Mouse (Mus musculus) cerebellum, adult 2 months (tissue): Measurements from ENCODE around the gene Gm45837. TPM values are rescaled to one million over a fixed set of nuclear protein-coding genes. Genes with fewer than 3 reads are reported as not detected.

Source experiments
- DNase-seq, 2 experiments: peaks; one replicate each; pipeline ENCODE4 v3.0.0; 2021
- H3K27ac ChIP-seq: fragments of 200-500 bp; 2 replicates; pipeline ENCODE4 v1.5.1; 2012; ENCODE audit warnings: low read length, control low read depth, inconsistent platforms; ENCODE audit not compliant: insufficient read depth
- H3K27me3 ChIP-seq: fragments of 200-500 bp; 2 replicates; pipeline ENCODE4 v1.6.1; 2012; ENCODE audit warnings: inconsistent platforms, mild to moderate bottlenecking, low read length, moderate library complexity; ENCODE audit not compliant: control insufficient read depth, insufficient read depth
- H3K4me1 ChIP-seq: fragments of 200-500 bp; 2 replicates; pipeline ENCODE4 v1.6.1; 2011; ENCODE audit warnings: low read length; ENCODE audit not compliant: control insufficient read depth, insufficient read depth
- H3K4me3 ChIP-seq: fragments of 200-500 bp; replicated peaks from 2 replicates; pipeline ENCODE3; 2011; ENCODE audit warnings: mild to moderate bottlenecking, low read depth, low read length, control low read depth; ENCODE audit not compliant: insufficient read depth
- CTCF ChIP-seq: fragments of 200-500 bp; IDR thresholded peaks from 2 replicates; pipeline ENCODE4 v1.5.1; 2011; ENCODE audit warnings: low read depth, mild to moderate bottlenecking, control low read depth, low read length, moderate library complexity, borderline replicate concordance; ENCODE audit not compliant: insufficient read depth
- POLR2A ChIP-seq: fragments of 200-500 bp; IDR thresholded peaks from 2 replicates; pipeline ENCODE4 v1.6.1; 2011; ENCODE audit warnings: low read length, control low read depth, borderline replicate concordance; ENCODE audit not compliant: insufficient read depth
- WGBS: fragments of 180-500 bp; shearing (Covaris S2); methylation state at CpG from one replicate; pipeline ENCODE4 v1.1.7; 2018; 5-methylcytosine and 5-hydroxymethylcytosine counted together
- polyA plus RNA-seq: library from polyadenylated mRNA; depleted of rRNA; stranded (reverse); fragments of >200 nt; gene quantifications from 2 replicates; pipeline ENCODE4 v1.2.3, GENCODE M21; 2012

The Gm45837 gene
- polyA plus RNA-seq, 1 experiment = 1.2 TPM

DNA sequence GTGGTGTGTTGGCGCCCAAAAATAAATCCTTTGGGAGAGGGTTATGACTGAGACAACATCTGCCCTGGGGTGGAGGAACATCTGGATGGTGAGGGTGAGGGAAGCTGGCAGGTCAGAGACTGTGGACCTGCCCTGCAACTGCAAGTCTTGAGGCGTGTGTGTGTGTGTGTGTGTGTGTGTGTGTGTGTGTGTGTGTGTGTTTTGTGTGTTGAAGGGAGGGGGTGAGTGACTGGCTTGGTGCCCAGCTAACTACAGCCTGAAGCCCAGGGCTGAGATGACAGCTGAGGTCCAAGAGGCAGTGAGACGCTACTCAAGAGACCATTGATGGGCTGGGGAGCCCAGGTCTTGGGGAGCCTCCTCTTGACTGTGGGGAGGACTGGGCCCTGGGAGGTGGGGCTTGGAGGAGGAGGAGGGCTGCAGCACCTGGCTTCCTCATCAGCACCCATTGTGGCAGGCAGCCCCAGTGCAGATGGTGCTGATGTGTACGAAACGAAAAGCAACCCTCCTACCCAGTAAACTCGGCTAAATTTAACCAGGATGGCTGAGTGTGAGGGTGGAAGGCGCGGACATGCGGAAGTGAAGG, 71.9 kb downstream of the Gm45837 start:
- Histone ChIP-seq H3K4me3 (no peak overlapping the region), H3K27ac (no peak overlapping the region), H3K4me1 (peaks cover 11% of the 10 kb centered on the region; the same call in 1 of the 2 replicates), H3K27me3 (no peaks in the 10 kb centered on the region; the same call in 1 of the 2 replicates)
- no peak for TF ChIP-seq CTCF
- no peak for TF ChIP-seq POLR2A
- DNase-seq = no peak
- WGBS = 61% methylated on average over 9 of the region's 9 CpGs

DNA sequence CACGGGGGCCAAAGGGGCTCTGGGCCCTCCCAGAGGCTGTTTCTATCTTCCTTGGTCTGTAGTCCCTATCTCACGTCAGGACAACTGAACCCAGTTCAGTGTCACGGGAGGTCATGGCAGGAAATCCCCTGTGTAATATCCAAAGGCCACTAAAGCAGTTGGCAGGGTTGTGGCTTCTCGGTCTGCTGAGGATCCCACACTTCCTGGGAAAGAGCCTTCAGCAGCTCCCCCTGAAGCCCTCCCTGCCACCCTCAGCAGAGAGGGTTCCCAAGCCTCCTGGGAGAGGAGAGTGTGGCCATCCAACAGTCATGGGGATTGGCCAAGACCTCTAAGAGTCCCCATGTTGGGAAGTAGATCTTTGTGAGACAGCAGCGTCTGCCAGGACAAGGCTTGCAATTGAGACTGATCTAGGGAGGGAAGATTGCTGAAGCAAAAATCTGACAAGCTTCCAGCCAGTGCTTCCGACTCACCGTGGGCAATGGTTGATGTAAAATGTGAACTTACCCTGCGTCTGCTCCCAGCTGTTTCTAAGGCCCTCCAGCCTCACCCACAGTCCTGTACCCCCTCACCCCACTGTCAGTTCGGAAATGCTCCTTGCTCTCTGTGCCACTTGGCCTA, 72.9 kb downstream of the Gm45837 start:
- DNase-seq = no peak
- WGBS = 55% methylated on average over 9 of the region's 9 CpGs
- TF ChIP-seq POLR2A (no peak), CTCF (no peak)
- Histone ChIP-seq H3K4me3 (no peak overlapping the region), H3K27me3 (no peaks in the 10 kb centered on the region; the same call in 1 of the 2 replicates), H3K4me1 (peaks cover 7% of the 10 kb centered on the region; the same call in 1 of the 2 replicates), H3K27ac (no peak overlapping the region)

DNA sequence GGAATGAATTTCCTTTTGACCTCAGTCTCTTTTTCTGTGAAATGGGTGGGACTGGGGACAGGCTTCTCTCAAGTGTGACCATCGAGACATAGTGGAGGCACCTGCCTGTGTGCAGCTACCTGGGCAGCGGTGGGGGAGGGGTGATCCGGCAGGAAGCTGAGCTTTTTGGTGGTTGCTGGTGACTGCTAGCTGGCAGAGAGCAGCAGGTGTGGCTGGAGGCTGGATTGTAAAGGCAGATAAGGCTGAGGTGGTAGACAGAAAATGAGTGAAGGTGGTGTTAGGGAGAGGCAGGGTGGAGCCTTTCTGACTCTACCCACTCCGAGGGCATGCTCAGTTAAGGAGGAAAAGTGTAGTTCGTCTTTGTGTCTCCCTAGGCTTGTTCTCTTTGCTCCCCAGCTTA, 76.4 kb downstream of the Gm45837 start:
- Histone ChIP-seq H3K27ac (no peak overlapping the region), H3K4me3 (no peak overlapping the region), H3K4me1 (no peaks in the 10 kb centered on the region; the same call in 1 of the 2 replicates), H3K27me3 (no peaks in the 10 kb centered on the region; the same call in 1 of the 2 replicates)
- TF ChIP-seq POLR2A (no peak), CTCF (no peak)
- no peak for DNase-seq
- WGBS = 94% methylated on average over 5 of the region's 5 CpGs

DNA sequence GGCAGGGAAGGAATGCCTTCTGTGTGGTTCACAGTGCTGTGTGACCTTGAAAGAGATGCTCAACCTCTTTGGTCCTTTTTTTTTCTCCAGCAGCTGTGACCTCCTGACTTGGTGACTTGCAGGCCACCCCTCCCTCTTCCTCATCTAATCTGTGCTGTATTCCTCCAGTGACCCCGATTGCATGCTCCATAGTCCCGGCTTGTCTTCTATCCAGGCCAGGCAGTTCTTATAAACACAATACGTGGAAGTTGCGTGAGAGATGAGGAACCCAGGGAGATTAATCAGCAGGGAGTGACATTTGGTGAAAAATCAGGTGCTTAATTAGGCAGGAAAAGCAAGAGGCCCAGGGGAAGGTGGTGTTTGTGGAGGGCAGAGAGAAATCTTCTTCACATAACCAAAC, 80.3 kb downstream of the Gm45837 start:
- H3K27me3 ChIP-seq = no peaks in the 10 kb centered on the region; the same call in 1 of the 2 replicates
- DNase-seq = no peak
- H3K4me3 ChIP-seq = no peak overlapping the region
- TF ChIP-seq POLR2A (no peak), CTCF (no peak)
- 57% methylated on average over 4 of the region's 4 CpGs for WGBS
- no peak overlapping the region for H3K27ac ChIP-seq
- H3K4me1 ChIP-seq = no peaks in the 10 kb centered on the region; the same call in 1 of the 2 replicates

DNA sequence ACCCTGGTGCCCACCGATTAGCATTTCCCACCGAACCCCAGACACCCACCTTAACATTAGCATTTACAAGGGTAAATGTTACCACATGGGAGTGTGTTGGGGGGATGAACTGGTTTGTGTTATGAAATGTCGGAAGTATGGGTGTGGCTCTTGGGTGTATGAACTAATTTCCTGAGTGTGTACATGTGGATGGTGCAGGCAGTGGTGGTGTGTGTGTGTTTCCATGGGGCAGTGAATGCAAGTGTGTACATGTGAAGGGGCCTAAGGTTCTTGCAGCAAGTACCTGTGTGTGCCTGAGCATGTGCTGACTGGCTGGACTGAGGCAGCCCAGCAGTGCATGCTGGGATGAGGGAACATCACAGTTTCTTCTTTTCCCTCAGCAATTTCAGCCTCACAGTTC, 87.7 kb downstream of the Gm45837 start:
- TF ChIP-seq CTCF = no peak
- Histone ChIP-seq H3K4me3 (no peak overlapping the region), H3K27ac (no peak overlapping the region), H3K4me1 (no peaks in the 10 kb centered on the region), H3K27me3 (no peaks in the 10 kb centered on the region; the same call in 1 of the 2 replicates)
- 85% methylated on average over 3 of the region's 3 CpGs for WGBS
- no peak for DNase-seq

DNA sequence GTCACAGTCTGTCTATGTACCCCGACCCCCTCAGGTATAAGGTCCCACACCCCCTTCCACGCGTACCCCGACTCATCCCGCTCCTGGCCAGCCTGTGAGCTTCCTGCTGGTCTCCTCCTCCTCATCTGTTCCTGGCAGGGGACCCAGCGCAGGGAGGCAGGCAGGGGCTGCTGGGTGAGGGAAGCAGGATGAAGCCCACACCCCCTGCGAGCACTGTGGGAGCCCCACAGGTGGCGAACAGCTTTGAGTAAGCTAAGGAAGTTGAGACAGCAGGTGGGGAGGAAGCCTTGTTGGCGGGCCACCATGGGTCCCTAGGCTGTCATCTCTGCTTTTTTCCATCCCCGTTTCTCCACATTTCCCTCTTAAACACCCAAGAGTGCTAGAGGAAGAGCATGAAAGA, 88.6 kb downstream of the Gm45837 start:
- 12% methylated on average over 10 of the region's 10 CpGs for WGBS
- H3K4me1 ChIP-seq = no peaks in the 10 kb centered on the region
- no peak overlapping the region for H3K27ac ChIP-seq
- DNase-seq = no peak
- no peak overlapping the region for H3K4me3 ChIP-seq
- no peaks in the 10 kb centered on the region; the same call in 1 of the 2 replicates for H3K27me3 ChIP-seq
- TF ChIP-seq POLR2A (no peak), CTCF (no peak)

DNA sequence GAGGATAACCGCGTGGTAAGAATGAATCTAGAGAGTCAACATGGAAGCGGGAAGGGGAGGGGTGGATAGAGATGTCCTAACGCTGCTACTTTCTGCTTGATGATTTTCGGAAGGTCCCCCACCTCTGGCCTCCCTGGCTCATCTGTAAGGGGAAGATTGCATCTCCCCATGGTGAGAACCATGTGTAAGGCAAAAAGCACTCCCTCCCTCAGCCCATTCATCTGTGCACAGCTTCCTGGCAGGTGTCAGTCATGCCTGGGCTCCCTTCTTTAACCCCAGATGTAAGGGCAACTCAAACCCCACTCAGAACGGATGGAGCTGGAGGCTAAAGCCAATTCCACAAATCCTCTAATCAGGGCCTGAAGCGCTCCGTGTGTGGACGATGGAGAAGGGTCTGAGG, 89.0 kb downstream of the Gm45837 start:
- no peak for DNase-seq
- TF ChIP-seq CTCF (no peak), POLR2A (no peak)

DNA sequence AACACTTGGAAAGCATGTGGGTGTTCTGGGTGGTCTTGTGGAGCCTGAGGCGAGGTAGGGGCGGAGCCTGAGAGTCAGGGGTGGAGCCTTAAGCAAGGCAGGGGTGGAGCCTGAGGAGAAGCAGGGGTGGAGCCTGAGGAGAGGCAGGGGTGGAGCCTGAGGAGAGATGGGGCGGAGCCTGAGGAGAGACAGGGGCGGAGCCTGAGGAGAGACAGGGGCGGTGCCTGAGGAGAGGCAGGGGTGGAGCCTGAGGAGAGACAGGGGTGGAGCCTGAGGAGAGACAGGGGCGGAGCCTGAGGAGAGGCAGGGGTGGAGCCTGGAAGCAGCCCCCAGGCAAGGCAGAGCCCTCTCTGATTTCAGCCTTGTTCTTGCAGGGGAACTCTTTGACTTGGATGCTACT, 90.5 kb downstream of the Gm45837 start:
- H3K4me1 ChIP-seq = no peaks in the 10 kb centered on the region
- no peak overlapping the region for H3K27ac ChIP-seq
- TF ChIP-seq POLR2A = no peak
- TF ChIP-seq CTCF = no peak
- H3K4me3 ChIP-seq = no peak overlapping the region
- H3K27me3 ChIP-seq = no peaks in the 10 kb centered on the region; the same call in 1 of the 2 replicates
- no peak for DNase-seq
- 90% methylated on average over 6 of the region's 6 CpGs for whole genome bisulfite sequencing

More for the DNA sequence above, 89.0 kb downstream of the Gm45837 start:
- H3K4me1 ChIP-seq = no peaks in the 10 kb centered on the region
- no peaks in the 10 kb centered on the region; the same call in 1 of the 2 replicates for H3K27me3 ChIP-seq
- no peak overlapping the region for H3K4me3 ChIP-seq
- no peak overlapping the region for H3K27ac ChIP-seq
- 65% methylated on average over 9 of the region's 9 CpGs for WGBS
